Mouse (Mus musculus): ENCODE results near the gene Slc25a39.
"Not testable (repeated sequence)": the region's sequence is repeated elsewhere in the genome, so short reads cannot be mapped to it uniquely, and the experiment has no call there.

Slc25a39 gene

DNA sequence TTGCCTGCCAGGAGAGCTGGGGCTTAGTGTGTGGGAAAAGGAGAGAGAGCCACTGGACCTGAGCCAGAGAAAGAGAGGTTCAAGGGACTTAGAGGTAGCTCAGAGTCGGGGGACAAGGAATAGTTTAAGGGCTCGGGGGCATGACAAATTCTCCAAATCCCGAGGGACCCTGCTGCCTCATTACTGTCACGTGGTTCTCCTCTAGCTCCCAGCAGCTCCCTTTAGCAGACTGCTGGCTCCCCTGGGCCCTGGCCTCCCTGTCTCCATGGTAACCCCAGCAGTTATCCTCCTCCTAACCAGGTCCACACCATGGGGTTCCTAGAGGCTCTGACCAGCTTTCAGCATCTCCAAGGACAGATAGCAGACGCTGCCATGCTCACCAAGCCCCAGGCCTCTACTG lies 12.5 kb downstream of the Slc25a39 start:
- DNase-seq (ENCODE audit: low spot score in 2 of 2): no peak

DNA sequence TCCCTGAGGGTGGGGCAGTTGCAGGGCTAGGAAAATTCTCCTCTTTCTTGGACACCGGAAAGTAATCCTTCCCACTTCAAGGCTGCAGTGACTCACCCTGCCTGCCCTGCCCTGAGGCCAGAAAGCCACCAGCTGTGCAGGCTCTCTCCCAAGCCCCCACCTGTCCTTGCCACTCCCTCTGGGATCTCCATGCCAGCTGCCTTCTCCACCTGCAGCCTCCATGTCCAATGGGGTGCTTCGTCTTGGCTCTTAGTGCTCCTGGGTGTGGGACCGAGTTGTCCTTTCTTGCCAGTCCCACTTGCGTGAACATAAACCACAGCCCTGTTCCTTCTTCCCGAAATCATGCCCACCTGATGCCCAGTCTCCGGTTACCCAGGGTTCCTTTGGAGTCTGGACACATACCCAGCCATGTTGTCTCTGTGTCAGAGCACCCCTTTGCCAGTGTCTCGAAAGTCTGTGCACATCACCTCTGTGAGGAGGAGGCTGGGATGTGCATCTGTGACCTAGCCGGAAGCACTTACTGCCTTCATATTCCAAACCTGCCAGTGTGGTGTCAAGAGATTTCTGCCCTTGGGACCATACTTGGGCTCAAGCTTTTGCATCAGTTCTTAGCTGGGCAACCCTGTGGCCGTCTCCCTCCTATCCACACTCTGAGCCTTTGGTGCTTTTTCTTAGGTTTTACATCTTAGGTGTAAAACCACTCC lies 13.2 kb downstream of the Slc25a39 start:
- no peak for DNase-seq (ENCODE audit: low spot score in 2 of 2)

DNA sequence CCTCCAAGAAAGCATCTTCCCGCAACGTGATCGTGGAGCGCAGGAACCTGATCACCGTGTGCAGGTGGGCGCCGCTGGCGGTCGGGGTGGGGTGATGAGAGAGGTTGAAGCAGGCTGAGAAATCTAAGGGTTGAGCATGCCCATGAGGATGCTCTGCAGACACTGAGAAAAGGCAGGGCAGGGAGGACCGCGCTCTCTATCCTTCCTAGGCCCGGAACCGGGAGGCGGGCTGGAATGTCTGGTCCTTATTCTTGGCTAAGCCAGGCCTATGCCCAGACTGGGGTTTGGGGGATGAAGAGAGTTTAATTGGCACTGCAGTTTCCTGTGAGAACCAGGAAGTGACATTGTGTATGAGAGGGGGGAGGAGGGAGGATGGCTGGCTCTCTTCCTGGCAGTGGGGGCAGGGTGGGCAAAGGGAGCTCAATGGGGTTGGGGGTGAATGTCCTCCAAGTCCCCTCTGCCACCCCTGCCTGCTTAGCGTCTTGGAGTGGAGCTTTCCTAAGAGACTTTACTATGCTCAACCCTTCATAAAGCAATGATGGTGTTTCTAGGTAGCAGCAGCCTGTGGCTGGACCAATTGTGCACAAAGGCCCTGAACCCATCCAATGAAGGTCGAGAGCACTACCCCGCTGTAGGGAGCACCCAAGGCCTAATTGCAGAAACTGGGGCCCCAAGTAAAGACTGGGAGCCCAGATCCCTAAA lies 13.9 kb downstream of the Slc25a39 start:
- DNase-seq (ENCODE audit: low spot score in 2 of 2): peak in 1 of 2 experiments; percentile 19

GRCm38 (mm10) chr11:102393238-102393634 lies 14.5 kb downstream of the Slc25a39 start, which contains the start of gene Rundc3a:
Gene Rundc3a (plus strand): TSS chr11:102393403.
- DNase-seq (ENCODE audit: low spot score in 2 of 2): peak; percentile 62 to 84

DNA sequence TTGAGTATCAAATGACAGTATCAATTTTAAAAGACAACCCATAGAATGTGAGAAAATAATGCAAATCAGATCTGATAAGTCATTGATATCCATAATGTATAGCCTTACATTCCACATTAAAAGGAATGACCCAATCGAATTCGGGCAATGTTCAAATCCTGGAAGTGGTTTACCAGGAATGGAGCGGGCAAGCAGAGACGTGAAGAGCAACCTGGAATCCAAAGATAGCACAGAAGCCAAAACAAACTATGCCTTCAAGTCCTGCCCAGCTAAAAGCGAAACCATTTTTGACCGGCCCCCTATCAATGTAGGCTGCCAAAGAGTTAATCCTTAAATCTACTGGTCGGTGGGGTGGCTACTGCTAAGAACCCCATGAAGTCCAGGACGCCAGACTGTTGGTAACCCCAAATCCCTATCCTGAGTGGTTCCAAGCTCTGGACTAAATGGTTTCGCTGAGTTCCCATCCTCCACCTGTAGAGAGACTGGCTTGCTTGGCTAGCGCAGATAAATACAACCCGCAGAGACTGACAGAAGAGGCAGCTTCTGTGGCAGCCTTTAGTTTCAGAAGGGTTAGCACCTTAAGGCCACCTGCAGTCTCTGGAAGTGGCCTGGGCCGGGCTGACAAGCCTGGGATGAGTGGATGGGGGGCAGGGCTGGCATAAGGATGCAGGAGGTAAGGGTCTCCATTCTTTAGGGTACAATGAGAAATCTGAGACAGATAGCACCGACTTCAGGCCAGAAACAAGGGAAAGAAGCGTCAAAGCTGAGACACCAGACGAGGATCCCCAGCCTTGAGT lies 15.1 kb downstream of the Slc25a39 start:
- peak in 1 of 2 experiments; percentile 25 for DNase-seq (ENCODE audit: low spot score in 2 of 2)

DNA sequence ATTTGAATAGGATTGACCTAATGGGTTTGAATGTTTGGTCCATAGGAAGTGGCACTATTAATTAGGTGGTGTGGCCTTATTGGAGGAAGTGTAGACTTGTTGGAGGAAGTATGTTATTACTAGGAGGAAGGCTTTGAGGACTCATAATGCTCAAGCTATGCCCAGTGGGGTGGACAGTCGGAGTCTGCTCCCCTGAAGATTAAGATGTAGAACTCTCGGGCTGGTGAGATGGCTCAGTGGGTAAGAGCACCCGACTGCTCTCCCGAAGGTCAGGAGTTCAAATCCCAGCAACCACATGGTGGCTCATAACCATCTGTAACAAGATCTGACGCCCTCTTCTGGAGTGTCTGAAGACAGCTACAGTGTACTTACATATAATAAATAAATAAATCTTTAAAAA lies 18.3 kb downstream of the Slc25a39 start:
- DNase-seq (ENCODE audit: low spot score in 2 of 2): not testable (repeated sequence)

GRCm38 (mm10) chr11:102386121-102386520 lies 21.6 kb downstream of the Slc25a39 start:
- no peak for DNase-seq (ENCODE audit: low spot score in 2 of 2)

DNA sequence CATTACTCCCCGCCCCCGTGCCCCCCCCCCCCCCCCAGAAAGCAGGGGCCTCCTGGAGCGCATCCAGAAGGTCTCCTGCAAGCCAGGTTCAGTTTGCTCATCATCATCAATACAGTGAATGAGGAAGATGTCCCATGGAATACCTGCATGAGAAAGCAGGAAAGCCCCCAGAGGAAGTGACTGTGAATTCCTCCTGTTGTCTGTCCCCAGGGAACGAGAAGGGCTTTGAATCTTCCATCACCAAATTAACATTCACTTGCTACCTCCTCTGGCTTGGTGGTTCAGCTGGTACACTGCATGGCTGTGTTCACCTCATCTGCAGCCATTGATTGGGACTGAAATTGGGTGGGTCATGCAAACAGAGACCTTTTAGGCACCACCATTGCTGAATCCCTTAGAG lies 22.7 kb downstream of the Slc25a39 start:
- no peak for DNase-seq (ENCODE audit: low spot score in 2 of 2)

- no peak for DNase-seq (ENCODE audit: low spot score in 2 of 2)
Observed at GRCm38 (mm10) chr11:102384418-102384817, 23.3 kb downstream of the Slc25a39 start.

- no peak for DNase-seq (ENCODE audit: low spot score in 2 of 2)
Observed at GRCm38 (mm10) chr11:102383365-102384136, 24.2 kb downstream of the Slc25a39 start.

- DNase-seq (ENCODE audit: low spot score in 2 of 2): no peak
Observed at GRCm38 (mm10) chr11:102382794-102383193, 25.0 kb downstream of the Slc25a39 start.

GRCm38 (mm10) chr11:102381341-102382100 lies 26.2 kb downstream of the Slc25a39 start:
- no peak for DNase-seq (ENCODE audit: low spot score in 2 of 2)

DNA sequence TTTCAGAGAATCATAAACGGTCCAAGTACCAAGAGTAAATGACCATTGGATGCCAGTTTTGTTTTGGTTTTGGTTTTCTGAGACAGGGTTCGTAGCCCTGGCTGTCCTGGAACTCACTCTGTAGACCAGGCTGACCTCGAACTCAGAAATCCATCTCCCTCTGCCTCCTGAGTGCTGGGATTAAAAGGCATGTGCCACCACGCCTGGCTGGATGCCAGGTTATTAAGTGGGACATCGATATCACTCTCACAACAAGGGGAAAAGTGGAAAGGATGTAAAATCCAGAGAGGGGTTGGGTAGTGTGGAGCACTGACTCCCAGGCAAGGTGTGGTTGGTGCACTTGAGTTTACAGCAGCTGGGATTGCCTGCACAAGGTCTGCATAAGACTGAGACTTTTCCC lies 27.7 kb downstream of the Slc25a39 start:
- no peak for DNase-seq (ENCODE audit: low spot score in 2 of 2)

GRCm38 (mm10) chr11:102377186-102377585 lies 30.6 kb downstream of the Slc25a39 start:
- DNase-seq (ENCODE audit: low spot score in 2 of 2): peak; percentile 51 to 65

DNA sequence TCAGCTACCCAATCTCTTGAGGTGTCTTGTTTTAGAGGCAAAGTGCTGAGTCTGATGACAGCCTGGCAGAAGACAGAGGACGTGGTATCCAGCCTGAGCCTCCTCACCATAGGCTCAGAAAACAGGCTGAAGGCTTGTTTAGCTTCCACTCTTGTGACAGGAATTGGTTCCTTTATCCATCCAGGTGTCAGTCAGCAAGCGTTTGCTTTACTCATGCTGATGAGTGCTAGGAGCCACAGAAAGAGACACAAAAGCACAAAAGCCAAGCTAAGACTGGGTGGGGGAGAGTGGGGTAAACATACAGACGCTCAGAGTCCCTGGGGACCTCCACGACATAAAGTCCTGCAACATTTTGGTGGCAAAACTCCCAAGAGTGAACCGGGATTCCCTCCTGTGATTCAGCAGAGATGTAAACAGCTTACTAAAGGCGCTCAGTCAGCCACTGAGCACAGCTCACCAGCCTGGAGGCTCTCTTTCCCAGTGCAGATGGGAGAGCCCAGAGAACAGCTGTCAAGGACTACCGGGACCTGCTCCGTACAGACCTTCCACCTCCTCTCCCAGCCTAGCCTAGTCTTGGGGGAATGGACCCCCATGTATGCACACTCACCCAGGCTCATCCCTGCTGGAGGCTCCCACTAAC lies 31.4 kb downstream of the Slc25a39 start:
- peak; percentile 55 to 69 for DNase-seq (ENCODE audit: low spot score in 2 of 2)

- DNase-seq (ENCODE audit: low spot score in 2 of 2): peak; percentile 83 to 89
Observed at GRCm38 (mm10) chr11:102375196-102376173, 32.3 kb downstream of the Slc25a39 start.

GRCm38 (mm10) chr11:102374108-102374725 lies 33.5 kb downstream of the Slc25a39 start:
- peak; percentile 56 to 57 for DNase-seq (ENCODE audit: low spot score in 2 of 2)

- no peak for DNase-seq (ENCODE audit: low spot score in 2 of 2)
Observed at GRCm38 (mm10) chr11:102373646-102374045, 34.1 kb downstream of the Slc25a39 start.

DNA sequence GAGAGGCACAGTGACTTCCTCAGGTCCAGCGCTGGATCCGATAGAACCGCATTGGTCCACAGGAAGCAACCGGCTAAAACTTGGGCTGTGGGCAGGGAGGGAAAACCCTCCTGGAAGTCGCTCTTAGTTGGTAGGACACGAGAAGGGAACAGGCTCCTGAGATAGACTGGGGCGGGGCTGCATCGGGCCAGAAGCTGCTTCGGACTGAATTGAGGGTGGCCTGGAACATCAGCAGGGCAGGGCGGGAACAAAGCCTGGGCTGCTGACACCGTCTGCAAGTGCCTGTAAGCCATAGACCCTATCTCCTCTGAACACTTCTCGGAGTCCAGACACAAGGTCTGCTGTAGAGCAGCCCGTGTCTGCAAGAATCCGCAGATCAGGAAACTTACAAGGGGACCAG lies 34.8 kb downstream of the Slc25a39 start:
- peak; percentile 72 to 73 for DNase-seq (ENCODE audit: low spot score in 2 of 2)
